ENCODE assay signal across 18 mouse cellular contexts in genomic region chr19:42461353-42461752, GRCm38 (mm10). TPM values are rescaled to one million over a fixed set of nuclear protein-coding genes. Genes with fewer than 3 reads are reported as not detected.
DNase-seq lines count a peak whose midpoint lies in the region; ATAC-seq and TF ChIP-seq lines count a peak whose summit lies in the region.
"Had no signal": no experiment of that assay in that cellular context is flagged by ENCODE, and none has a peak within 500 bp of the region (broad histone marks: within the 10 kb centered on the region; RNA-seq: fewer than 3 reads in every experiment).

No protein-coding gene starts in this region.

- no peak for TF ChIP-seq CTCF in lung, embryonic 14.5 days (IDR thresholded peaks at IDR 0.05; ENCODE audit: low read depth)
- no peak for TF ChIP-seq CTCF in lung, adult 2 months (IDR thresholded peaks at IDR 0.05; ENCODE audit: insufficient read depth, low read length)

- ATAC-seq in frontal cortex, adult (ENCODE audit: low TSS enrichment), result peak; percentile 27; the same call in 1 of the 2 replicates
- no peak for ATAC-seq in lung, embryonic 14.5 days (ENCODE audit: insufficient read depth)
- no peak for ATAC-seq in liver, embryonic 15.5 days (ENCODE audit: insufficient read depth)
- ATAC-seq in stomach, embryonic 15.5 days (ENCODE audit: insufficient read depth, low FRiP score, low read depth), result no peak
- ATAC-seq: activated CD4-positive, CD25-positive, alpha-beta regulatory T cell, adult 4 months had no signal

- no peak for TF ChIP-seq POLR2A in lung, adult 2 months (IDR thresholded peaks at IDR 0.05; ENCODE audit: borderline replicate concordance, extremely low read depth, low read depth, low read length)

- H3K4me2 ChIP-seq in lung, embryonic 14.5 days, result 0 out of 2 replicates have a peak overlapping the region, but pooled peaks have one; percentile 7
- H3K4me2 ChIP-seq in liver, embryonic 15.5 days, result 0 out of 2 replicates have a peak overlapping the region, but pooled peaks have one; percentile 1
- H3K4me2 ChIP-seq in stomach, embryonic 15.5 days, result peak overlapping the region; percentile 16
- H3K4me2 ChIP-seq: kidney, embryonic 15.5 days; limb, embryonic 15.5 days had no signal

- no peak overlapping the region for H3K27ac ChIP-seq in lung, embryonic 14.5 days (ENCODE audit: low read depth)
- H3K27ac ChIP-seq in liver, embryonic 15.5 days (replicated peaks), result no peak overlapping the region
- 0 out of 2 replicates have a peak overlapping the region, but pooled peaks have one; percentile 21 for H3K27ac ChIP-seq in stomach, embryonic 15.5 days
- H3K27ac ChIP-seq: forebrain, embryonic 10.5 days; kidney, embryonic 15.5 days; layer of hippocampus, adult 2 months; left cerebral cortex, adult 2 months; limb, embryonic 15.5 days had no signal

- H3K4me3 ChIP-seq in lung, embryonic 14.5 days (ENCODE audit: low read depth, low read length), result no peak overlapping the region
- no peak overlapping the region for H3K4me3 ChIP-seq in lung, adult 2 months (replicated peaks; ENCODE audit: extremely low read depth, low read depth, low read length)
- H3K4me3 ChIP-seq in liver, embryonic 15.5 days (replicated peaks), result no peak overlapping the region
- H3K4me3 ChIP-seq in stomach, embryonic 15.5 days (replicated peaks), result no peak overlapping the region
- H3K4me3 ChIP-seq: forebrain, embryonic 10.5 days; kidney, embryonic 15.5 days; layer of hippocampus, adult 2 months; left cerebral cortex, adult 2 months; limb, embryonic 15.5 days; myocyte had no signal

- WGBS in lung, embryonic 14.5 days, result 18% methylated on average over 9 of the region's 9 CpGs
- WGBS in lung, adult 2 months, result 23% methylated on average over 9 of the region's 9 CpGs
- WGBS in liver, embryonic 15.5 days (ENCODE audit: insufficient replicate concordance), result 36% methylated on average over 9 of the region's 9 CpGs
- WGBS in stomach, embryonic 15.5 days, result 23% methylated on average over 9 of the region's 9 CpGs

- H3K9ac ChIP-seq in lung, embryonic 14.5 days, result no peak overlapping the region
- H3K9ac ChIP-seq in liver, embryonic 15.5 days, result no peak overlapping the region
- no peak overlapping the region for H3K9ac ChIP-seq in stomach, embryonic 15.5 days
- H3K9ac ChIP-seq: kidney, embryonic 15.5 days; limb, embryonic 15.5 days had no signal

- H3K36me3 ChIP-seq in lung, embryonic 14.5 days (ENCODE audit: insufficient read depth), result no peaks in the 10 kb centered on the region
- no peaks in the 10 kb centered on the region for H3K36me3 ChIP-seq in liver, embryonic 15.5 days (replicated peaks)
- H3K36me3 ChIP-seq in stomach, embryonic 15.5 days, result no peaks in the 10 kb centered on the region
- H3K36me3 ChIP-seq: forebrain, embryonic 10.5 days; kidney, embryonic 15.5 days; limb, embryonic 15.5 days had no signal

- H3K4me1 ChIP-seq in lung, embryonic 14.5 days (ENCODE audit: insufficient read depth), result 0 out of 2 replicates have a peak, but pooled peaks cover 4% of the 10 kb centered on the region
- no peaks in the 10 kb centered on the region for H3K4me1 ChIP-seq in lung, adult 2 months (ENCODE audit: control insufficient read depth, insufficient read depth, low read length)
- H3K4me1 ChIP-seq in liver, embryonic 15.5 days (replicated peaks), result no peaks in the 10 kb centered on the region; the same call in 1 of the 2 replicates
- H3K4me1 ChIP-seq in stomach, embryonic 15.5 days, result peaks cover 10% of the 10 kb centered on the region; the same call in 1 of the 2 replicates

- DNase-seq in frontal cortex, postnatal 36 days (ENCODE audit: low spot score in 2 of 2), result no peak
- DNase-seq in lung, embryonic 14.5 days, result peak; percentile 14
- no peak for DNase-seq in lung, adult 2 months
- DNase-seq in ovary, postnatal 10 days (ENCODE audit: low spot score), result no peak
- DNase-seq in testis, postnatal 14 days (ENCODE audit: low spot score), result no peak
- DNase-seq: adrenal gland, postnatal 36 days; cerebellum, postnatal 14 days; thymus, postnatal 25 days had no signal

- no peaks in the 10 kb centered on the region for H3K27me3 ChIP-seq in lung, embryonic 14.5 days (ENCODE audit: insufficient read depth, low read length)
- H3K27me3 ChIP-seq in liver, embryonic 15.5 days, result no peaks in the 10 kb centered on the region
- 0 out of 2 replicates have a peak, but pooled peaks cover 2% of the 10 kb centered on the region for H3K27me3 ChIP-seq in stomach, embryonic 15.5 days (replicated peaks)
- H3K27me3 ChIP-seq: kidney, embryonic 15.5 days had no signal

- no peaks in the 10 kb centered on the region for H3K9me3 ChIP-seq in lung, embryonic 14.5 days (ENCODE audit: low read depth, low read length)
- no peaks in the 10 kb centered on the region for H3K9me3 ChIP-seq in liver, embryonic 15.5 days (replicated peaks)
- no peaks in the 10 kb centered on the region for H3K9me3 ChIP-seq in stomach, embryonic 15.5 days
- H3K9me3 ChIP-seq: forebrain, embryonic 10.5 days; kidney, embryonic 15.5 days; limb, embryonic 15.5 days had no signal

RNA-seq across cellular contexts. Expression of gene Crtac1, which starts 29.8 kb away (rescaled TPM):
- polyA plus RNA-seq in lung, embryonic 14.5 days (2014; fragmentation: Nextera tagmentation; extraction: Ambion mirVana), result 0.72 and 0.97 TPM in 2 replicates
- 0.06 and 0.12 TPM in 2 replicates for polyA plus RNA-seq in lung, adult 2 months (2012; rRNA removed)
- 0.03 and 0.06 TPM in 2 replicates for polyA plus RNA-seq in liver, embryonic 15.5 days (2015; fragmentation: Nextera tagmentation; extraction: Ambion mirVana)
- polyA plus RNA-seq in stomach, embryonic 15.5 days (2015; fragmentation: Nextera tagmentation; extraction: Ambion mirVana), result 3.8 and 4.0 TPM in 2 replicates
- polyA plus RNA-seq: activated CD4-positive, CD25-positive, alpha-beta regulatory T cell, adult 4 months; myocyte had no signal

RNA-seq across cellular contexts. Expression of gene R3hcc1l, which starts 57.2 kb away (rescaled TPM):
- polyA plus RNA-seq in lung, embryonic 14.5 days (2014; fragmentation: Nextera tagmentation; extraction: Ambion mirVana), result 20.8 and 22.5 TPM in 2 replicates
- 3.8 and 4.8 TPM in 2 replicates for polyA plus RNA-seq in lung, adult 2 months (2012; rRNA removed)
- 9.5 and 10.0 TPM in 2 replicates for polyA plus RNA-seq in liver, embryonic 15.5 days (2015; fragmentation: Nextera tagmentation; extraction: Ambion mirVana)
- polyA plus RNA-seq in stomach, embryonic 15.5 days (2015; fragmentation: Nextera tagmentation; extraction: Ambion mirVana), result 20.7 and 21.7 TPM in 2 replicates
